ENCODE assay signal across 8 mouse cellular contexts in the genomic region with DNA sequence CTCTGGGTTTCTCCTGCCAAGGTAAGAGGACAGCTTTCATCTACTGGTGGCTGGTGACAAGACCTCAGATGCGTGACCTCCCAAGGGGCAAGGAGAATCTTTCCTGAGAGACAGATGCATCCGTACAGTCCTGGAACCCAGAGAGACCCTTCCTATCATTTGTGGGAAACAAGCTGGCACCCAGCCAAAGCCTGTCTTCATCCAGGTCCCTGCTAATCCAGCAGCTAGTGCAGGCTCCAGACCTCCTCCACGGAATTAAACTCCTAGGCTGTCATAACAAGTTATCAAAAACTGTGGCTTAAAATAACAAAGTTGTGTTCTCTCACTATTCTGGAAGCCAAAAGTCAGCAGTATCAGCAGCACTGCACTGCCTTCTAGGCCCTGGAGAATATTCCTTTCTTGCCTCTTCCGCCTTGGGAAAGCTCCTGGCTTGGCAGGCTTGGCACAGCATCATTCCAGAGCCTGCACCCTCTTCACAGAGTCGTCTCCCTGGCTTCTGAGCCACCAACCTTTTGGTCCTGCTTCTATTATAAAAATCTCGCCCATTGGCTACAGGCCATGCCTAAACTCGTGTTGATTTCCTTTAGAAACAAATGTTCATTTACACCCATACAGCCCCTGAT.
DNase-seq lines count a peak whose midpoint lies in the region; ATAC-seq lines count a peak whose summit lies in the region.

No protein-coding gene starts in this region.

- H3K27ac ChIP-seq in forebrain, embryonic 16.5 days (ENCODE audit: low read length), result peak overlapping the region; percentile 28; the same call in 1 of the 2 replicates

- no peaks in the 10 kb centered on the region for H3K9me3 ChIP-seq in forebrain, embryonic 16.5 days (ENCODE audit: control insufficient read depth, low read length)

- 28% methylated on average over 7 of the region's 7 CpGs for WGBS in forebrain, embryonic 16.5 days

- H3K4me3 ChIP-seq in forebrain, embryonic 16.5 days (replicated peaks; ENCODE audit: low read length), result no peak overlapping the region

- no peaks in the 10 kb centered on the region for H3K36me3 ChIP-seq in forebrain, embryonic 16.5 days (ENCODE audit: control insufficient read depth, insufficient read depth)

- H3K9ac ChIP-seq in forebrain, embryonic 16.5 days (replicated peaks; ENCODE audit: low read depth, low read length), result no peak overlapping the region

- peak; percentile 39 for ATAC-seq in forebrain, embryonic 16.5 days

- peaks cover 21% of the 10 kb centered on the region for H3K4me1 ChIP-seq in forebrain, embryonic 16.5 days (replicated peaks; ENCODE audit: control insufficient read depth, insufficient read depth, low read length)

- no peaks in the 10 kb centered on the region for H3K27me3 ChIP-seq in forebrain, embryonic 16.5 days (replicated peaks; ENCODE audit: control insufficient read depth, insufficient read depth, low read length)

- no peak overlapping the region for H3K4me2 ChIP-seq in forebrain, embryonic 16.5 days (ENCODE audit: low read length)

- DNase-seq in frontal cortex, postnatal 36 days (ENCODE audit: low spot score in 2 of 2), result peak; percentile 3 to 8
- DNase-seq in frontal cortex, postnatal 25 days (ENCODE audit: low spot score in 2 of 2), result no peak
- peak; percentile 13 for DNase-seq in lung, postnatal 10 days
- DNase-seq in lung, postnatal 14 days, result no peak
- peak; percentile 46 for DNase-seq in right cerebral cortex, postnatal 4 days
- no peak for DNase-seq in adipocyte (ENCODE audit: low spot score)
- DNase-seq in ovary, postnatal 14 days (ENCODE audit: low spot score), result no peak

Comparison
In these comparisons a context has a peak if more than half of its experiments do, and no peak if none do; other contexts are left out.
1. DNase-seq: peak in frontal cortex, postnatal 36 days (2 of 2), lung, postnatal 10 days (single experiment) and right cerebral cortex, postnatal 4 days (single experiment); none in frontal cortex, postnatal 25 days (0 of 2), lung, postnatal 14 days (single experiment), adipocyte (single experiment) and ovary, postnatal 14 days (single experiment).